Mouse (Mus musculus) erythroblast, adult 5-6 weeks (primary cell): Measurements from ENCODE around the gene Trappc3. TPM values are rescaled to one million over a fixed set of nuclear protein-coding genes. Genes with fewer than 3 reads are reported as not detected.

Experiments used
- ATAC-seq: replicated peaks from 2 replicates; pipeline ENCODE4 v1.8.0; 2016; ENCODE audit warnings: moderate number of reproducible peaks, mild to moderate bottlenecking, moderate TSS enrichment, inconsistent platforms; ENCODE audit not compliant: poor library complexity, low FRiP score, severe bottlenecking
- total RNA-seq, 2 experiments: library from RNA; stranded (forward) in 1 of 2; stranded (reverse) in 1 of 2; fragments of 150-400 nt in 1 of 2; fragments of 200-764, 138-1000 nt in 1 of 2; gene quantifications; 2 replicates each; pipeline versions ENCODE4 v1.2.3 to v1.2.4; 2015 to 2017; ENCODE audit warnings: low replicate concordance in 2 of 2

Gene Trappc3
- total RNA-seq, 2 experiments from 2014 or later, result 8.3 to 14.2 TPM

DNA sequence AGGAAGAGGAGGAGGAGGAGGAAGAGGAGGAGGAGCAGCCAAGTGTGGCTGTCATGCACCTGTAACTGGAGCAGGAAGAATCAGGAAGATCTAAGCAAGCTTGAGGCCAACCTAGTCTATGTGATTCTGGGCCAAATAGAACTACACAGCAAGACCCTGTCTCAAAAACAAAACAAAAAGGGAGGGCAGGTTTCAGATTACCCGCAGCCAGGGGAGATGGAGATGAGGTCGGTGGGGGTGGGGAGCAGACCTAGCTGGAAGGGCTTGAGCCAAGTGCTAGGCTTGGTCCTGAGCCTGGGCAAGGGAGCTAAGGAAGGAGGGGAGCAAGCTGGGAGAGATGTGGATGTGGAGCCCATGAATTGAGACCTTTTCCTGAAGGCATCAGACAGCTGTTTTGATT, 44.7 kb downstream of the Trappc3 start:
- no peak for ATAC-seq

DNA sequence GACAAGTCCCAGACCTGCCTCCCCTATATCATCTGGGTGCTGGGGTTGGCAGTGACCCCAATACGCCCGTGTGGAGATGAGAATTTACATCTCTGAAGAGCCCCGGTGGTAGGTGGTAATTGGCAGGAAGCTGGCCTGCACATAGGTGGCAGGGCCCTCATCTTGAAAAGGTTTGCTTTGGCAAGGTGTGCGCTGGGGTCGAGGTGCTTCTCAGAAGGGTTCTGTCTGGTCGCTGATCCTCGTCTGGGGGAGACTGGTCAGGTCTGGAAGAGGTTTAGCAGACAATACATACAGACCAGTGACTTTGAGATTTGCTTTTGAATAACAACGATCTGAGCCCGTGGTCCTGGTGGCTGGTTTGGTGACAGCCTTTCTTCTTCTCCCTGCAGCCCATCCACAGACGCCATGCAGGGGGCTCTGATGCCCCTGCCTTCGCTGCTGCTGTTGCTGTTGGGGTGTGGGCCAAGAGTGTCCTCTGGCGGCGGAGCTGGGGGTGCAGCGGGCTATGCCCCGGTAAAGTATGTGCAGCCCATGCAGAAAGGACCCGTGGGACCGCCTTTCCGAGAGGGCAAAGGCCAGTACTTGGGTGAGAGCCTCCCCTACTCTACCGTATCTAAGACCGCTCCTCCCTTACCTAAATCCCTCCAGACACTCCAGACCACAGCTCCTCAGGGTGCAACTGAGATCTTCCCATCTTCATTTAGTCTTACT, 47.2 kb downstream of the Trappc3 start:
- no peak for ATAC-seq

DNA sequence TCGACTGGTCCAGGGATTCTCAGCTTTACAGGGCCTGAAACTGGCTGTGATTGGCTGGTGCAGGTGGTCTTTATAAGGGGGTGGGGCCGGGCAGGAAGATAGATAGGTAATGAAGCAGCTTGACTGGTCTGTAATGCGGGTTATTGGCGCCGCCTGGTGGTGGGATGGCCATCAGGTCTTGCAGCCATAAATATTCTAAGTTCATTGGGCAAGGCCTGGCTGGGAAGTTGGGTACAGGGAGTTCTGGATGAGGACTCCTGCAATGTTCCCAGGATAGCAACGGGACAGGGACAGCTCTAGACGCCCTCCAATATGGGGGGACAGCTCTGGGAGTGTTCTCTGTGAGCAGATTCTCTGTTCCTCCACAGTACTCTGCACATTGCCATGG, 47.8 kb downstream of the Trappc3 start:
- ATAC-seq, result peak; percentile 67; the same call in 1 of the 2 replicates

DNA sequence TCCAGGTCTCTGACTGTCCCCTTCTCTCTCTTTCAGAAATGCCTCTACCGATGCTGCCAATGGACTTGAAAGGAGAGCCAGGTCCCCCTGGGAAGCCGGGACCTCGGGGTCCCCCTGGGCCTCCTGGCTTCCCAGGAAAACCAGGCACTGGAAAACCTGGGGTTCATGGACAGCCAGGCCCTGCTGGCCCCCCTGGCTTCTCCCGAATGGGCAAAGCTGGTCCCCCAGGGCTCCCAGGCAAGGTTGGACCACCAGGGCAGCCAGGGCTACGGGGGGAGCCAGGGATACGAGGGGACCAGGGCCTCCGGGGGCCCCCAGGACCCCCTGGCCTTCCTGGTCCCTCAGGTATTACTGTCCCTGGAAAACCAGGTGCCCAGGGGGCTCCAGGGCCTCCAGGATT, 48.2 kb downstream of the Trappc3 start:
- no peak for ATAC-seq

DNA sequence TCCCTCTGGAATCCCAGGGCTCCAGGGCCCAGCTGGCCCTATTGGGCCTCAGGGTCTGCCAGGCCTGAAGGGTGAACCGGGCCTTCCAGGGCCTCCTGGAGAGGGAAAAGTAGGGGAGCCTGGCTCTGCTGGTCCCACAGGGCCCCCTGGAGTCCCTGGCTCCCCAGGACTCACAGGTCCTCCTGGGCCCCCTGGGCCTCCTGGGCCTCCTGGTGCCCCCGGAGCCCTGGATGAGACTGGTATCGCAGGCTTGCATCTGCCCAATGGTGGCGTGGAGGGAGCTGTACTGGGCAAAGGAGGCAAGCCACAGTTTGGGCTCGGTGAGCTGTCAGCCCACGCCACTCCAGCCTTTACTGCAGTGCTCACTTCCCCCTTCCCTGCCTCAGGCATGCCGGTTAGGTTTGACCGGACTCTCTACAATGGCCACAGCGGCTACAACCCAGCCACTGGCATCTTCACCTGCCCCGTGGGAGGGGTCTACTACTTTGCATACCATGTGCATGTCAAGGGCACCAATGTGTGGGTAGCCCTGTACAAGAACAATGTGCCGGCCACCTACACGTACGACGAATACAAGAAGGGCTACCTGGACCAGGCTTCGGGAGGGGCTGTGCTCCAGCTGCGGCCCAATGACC, 49.6 kb downstream of the Trappc3 start:
- ATAC-seq, result no peak

DNA sequence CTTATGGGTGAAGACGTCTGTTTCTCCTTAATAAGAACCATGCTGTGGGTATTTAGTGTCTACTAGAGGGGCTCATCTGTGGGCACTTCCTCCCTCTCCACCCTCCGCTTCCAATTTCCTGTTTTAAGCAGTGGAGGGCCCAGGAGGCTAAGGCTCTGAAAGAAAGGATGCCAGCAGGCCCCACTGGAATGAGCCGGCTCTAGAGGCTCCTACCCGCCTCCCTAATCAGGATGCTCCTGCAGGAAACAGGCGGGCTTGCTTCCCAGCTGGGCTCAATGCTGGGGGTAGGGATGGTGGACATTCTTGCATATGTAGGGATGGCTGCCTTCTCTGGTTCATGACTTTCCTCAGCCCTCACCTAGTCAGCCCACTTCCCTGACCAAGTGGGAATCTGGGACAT, 51.1 kb downstream of the Trappc3 start:
- no peak for ATAC-seq

DNA sequence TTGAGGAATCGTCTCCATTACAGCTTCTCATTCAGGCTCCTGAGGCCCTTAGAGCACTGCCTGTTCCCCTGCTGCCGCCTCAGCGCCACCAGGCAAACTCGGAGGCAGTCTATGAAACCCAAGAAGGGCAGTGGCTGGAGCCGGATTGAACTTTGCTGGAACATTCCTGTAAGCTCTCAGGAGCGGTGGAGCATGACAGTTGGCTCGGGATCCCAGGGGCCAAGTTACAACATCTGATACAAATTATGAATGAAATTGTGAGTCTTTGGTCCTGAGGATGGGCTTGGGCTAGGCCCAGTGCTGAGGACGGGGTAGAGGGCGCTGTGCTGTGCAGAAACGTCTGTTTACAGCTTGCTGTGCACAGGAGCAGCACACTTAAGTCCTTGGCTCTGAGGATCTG, 52.3 kb downstream of the Trappc3 start:
- ATAC-seq, result no peak

DNA sequence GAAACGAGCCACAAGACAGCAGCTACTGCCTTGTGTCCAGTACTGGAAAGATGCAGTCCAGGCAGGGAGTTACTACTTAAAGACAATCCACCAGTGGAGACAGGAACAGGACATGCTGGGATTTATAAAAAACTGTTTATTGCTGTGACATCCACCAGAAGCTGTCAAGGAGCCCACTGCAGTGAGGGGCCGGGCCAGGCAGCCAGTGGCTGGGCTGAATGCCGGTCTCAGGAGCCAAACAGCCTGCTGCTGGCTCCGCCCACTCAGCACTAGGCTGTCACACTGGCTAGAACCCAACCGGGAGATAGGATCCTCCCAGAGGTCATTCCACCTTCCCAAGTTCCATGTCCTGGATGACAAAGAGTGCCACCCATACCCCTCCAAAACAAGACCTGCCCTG, 53.8 kb downstream of the Trappc3 start:
- ATAC-seq, result no peak

DNA sequence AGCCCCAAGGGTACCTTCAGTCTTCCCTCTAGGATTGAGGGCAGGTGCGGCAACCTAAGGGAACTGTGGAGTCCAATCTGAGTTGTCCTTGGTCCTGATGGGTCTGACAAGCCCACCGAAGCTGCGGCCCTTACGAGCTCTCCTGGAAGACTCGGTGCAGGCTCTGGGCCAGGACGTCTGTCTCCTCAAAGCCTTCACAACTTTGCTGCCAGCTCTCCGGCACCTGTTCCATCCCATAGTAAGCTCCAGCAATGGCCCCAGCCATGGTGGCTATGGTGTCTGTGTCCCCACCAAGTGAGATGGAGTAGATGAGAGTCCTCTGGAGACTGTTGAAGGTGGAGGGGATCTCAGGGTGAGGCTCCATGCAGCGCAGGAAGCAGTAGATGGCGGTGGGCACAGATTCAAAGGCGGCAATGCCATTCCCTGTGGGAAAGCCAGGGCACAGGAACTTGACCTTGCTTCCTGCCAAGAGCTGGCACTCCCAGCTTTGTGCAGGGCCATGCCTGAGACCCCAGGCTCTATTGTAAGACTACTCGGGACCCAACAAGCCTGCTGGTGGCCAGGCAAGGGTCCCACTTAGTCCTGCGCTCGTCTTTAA, 54.4 kb downstream of the Trappc3 start:
- no peak for ATAC-seq

DNA sequence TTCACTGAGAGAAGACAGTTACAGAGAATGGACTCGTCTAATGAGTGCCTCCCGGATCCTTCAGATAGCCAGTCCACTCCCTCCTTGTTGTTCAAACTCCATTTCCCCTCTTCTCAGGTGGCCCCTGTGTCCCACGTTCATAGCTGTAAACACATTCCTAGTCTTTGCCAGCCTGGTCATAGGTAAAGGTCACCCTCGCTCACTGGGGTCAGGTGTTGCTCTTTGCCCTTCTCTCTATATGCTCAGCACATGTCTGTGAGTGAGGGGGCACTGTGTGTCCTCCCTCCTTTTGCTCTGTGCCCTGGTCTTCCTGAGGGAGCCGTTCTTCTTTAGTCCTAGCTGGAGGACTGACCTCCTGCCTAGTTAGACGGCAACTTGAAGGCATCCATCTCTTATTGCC, 57.7 kb downstream of the Trappc3 start:
- ATAC-seq, result no peak

DNA sequence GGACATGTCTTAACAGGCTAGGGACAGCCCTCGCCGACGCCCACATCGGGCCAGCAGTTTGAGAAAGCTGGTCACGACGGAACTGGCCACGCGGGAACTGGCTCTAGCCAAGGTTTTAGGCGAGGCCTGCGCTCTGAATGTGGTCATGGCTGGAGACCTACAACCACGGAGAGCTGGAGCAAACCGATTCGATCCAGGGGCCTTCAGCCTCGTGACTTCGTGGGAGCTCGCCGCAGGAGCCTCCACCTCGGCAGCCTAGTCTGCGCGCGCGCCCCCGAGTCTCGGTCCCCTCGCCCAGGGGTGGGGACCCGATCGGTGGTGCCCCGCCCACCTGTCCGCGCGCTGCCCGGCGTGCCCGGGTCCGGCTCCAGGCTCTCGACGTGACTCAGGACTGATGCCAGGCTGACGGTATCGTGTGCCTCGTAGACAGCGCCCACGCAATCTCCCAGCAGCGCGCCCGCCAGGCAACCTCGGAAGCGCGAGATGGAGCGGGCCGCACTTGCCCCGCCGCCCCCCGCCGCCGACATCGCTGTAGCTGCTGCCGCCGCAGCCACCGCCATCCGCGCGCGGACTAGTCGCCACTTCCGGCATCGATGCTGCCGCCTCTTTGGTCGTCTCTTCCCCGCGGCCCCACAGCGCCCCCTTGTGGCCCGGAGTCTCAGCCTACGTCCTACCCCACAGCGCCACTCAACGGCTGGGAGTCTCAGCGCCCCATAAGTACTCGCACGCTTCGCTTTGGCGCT, 59.2 kb downstream of the Trappc3 start, which contains the start of gene Adprhl2:
TSS of gene Adprhl2 (minus strand) at position 593 of the 743 bp plus-strand sequence.
- peak; percentile 93 for ATAC-seq

DNA sequence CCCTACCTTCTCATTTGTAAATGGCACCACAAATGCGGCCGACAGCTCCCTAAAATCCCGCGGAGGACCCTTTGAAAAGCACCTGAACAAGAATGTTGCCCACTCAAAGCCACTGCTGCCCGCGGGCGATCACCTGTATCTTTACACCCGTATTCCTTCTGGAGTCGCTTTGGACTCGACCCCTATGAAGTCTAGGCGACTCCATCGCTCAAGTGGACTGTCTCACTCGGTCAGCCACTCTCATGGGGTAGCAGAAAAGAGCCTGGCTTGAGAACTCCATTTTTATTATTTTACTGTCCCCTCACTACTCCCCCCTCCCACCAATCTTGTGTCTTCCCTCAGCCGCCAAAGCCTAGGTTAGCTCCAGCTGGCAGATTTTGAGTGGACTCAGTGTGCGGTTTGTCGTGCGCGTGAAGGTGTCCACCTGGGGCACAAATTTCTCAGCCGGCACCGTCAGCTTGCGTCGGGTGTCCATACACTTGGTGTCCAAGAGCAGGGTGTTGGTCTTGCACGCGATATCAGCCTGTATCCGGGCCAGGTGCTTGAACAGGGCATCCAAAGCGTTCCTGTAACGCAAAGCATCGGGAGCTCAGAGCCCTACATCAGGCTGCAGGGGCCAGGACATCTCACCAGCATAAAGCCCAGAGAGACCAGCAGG, 59.9 kb downstream of the Trappc3 start:
- ATAC-seq, result no peak

DNA sequence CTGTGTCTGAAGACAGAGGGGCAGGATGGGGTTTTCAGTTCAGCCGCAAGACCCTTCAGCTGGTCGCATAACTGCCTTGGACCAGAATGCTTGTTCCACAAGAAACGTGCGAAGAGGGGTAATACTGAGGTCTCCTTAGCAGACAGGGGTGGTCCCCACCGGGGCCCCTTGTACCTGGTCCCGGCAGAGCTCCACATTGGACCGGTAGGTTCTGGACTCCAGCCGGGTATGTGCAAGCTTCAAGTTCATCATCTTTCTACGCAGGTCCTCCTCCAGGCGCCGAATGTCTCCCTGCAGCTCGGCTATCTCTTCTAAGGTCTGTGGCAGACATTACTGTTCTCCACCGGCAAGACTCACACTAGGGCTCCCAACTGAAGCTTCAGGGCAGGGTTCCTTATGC, 60.5 kb downstream of the Trappc3 start:
- no peak for ATAC-seq

DNA sequence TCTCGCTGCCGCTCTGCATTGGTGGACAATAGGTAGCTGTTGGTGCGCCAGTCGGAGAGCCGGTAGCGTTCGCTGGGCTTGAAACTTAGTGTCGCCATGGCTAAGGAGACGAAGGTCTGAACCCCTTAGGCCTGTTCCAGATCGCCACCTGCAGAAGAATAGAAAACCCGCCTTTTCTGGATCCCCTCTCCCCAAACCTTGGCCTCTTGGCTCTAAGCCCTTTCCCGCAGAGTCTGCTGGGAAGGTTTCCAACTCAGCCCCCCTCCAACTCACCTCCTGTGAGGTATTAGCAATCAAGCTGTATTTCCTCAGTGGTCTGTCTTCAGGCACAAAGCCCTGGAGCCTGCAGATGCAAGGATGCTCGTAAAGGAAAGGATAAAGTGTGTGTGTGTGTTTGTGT, 62.7 kb downstream of the Trappc3 start:
- no peak for ATAC-seq

DNA sequence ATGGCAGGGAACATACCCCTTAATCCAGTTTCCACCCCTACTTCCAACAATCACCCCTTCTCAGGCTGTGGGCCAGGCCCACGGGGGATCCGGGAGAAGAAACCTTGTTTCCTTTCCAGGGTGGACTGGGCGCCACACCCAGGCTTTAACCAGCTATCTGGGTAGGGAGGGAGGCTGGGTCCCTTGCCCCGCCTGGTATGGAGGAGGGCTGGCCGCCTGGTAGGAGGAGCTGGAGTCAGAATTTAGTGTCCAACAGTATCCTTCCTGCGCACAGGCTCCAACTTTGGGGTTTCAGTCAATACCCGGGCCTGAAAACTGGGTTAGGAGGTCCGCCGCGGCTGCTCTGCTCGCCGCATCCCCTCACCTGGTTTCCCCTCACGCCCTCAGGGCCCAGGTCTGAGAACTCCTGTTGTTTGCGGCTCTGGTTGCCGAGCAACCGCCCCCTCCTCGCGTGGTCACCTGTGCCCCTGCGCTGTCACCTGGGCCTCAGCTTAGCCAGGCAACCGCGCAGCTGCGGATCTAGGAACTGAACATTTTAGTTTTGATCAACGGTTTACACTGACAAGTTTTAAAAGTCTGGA, 63.2 kb downstream of the Trappc3 start, which contains the start of gene Tekt2:
TSS of gene Tekt2 (minus strand) at position 408 of the 581 bp plus-strand sequence.
- ATAC-seq, result no peak

Other genes starting within 250 kb of the Trappc3 start
- 74.2 and 86.5 TPM in 2 replicates for gene Csf3r, start 237.8 kb upstream of the Trappc3 start, total RNA-seq (2015; ENCODE audit: low replicate concordance)
- gene Csf3r, start 237.8 kb upstream of the Trappc3 start, total RNA-seq (2017; ENCODE audit: low replicate concordance), result 18.5 and 32.1 TPM in 2 replicates
- 28.2 and 37.1 TPM in 2 replicates for gene Mrps15, start 215.4 kb upstream of the Trappc3 start, total RNA-seq (2015; ENCODE audit: low replicate concordance)
- 3.9 and 14.2 TPM in 2 replicates for gene Mrps15, start 215.4 kb upstream of the Trappc3 start, total RNA-seq (2017; ENCODE audit: low replicate concordance)
- gene Oscp1, start 203.8 kb upstream of the Trappc3 start, total RNA-seq (2015; ENCODE audit: low replicate concordance), result 1.2 and 3.3 TPM in 2 replicates
- 2.0 and 5.8 TPM in 2 replicates for gene Oscp1, start 203.8 kb upstream of the Trappc3 start, total RNA-seq (2017; ENCODE audit: low replicate concordance)
- 5.6 and 14.0 TPM in 2 replicates for gene Lsm10, start 165.7 kb upstream of the Trappc3 start, total RNA-seq (2015; ENCODE audit: low replicate concordance)
- 2.0 and 6.5 TPM in 2 replicates for gene Lsm10, start 165.7 kb upstream of the Trappc3 start, total RNA-seq (2017; ENCODE audit: low replicate concordance)
- gene Stk40, start 158.4 kb upstream of the Trappc3 start, total RNA-seq (2015; ENCODE audit: low replicate concordance), result 3.8 and 4.0 TPM in 2 replicates
- gene Stk40, start 158.4 kb upstream of the Trappc3 start, total RNA-seq (2017; ENCODE audit: low replicate concordance), result 4.2 TPM in 2 replicates
- gene Eva1b, start 114.6 kb upstream of the Trappc3 start, total RNA-seq (2015; ENCODE audit: low replicate concordance), result not detected in 2 replicates
- not detected in 2 replicates for gene Eva1b, start 114.6 kb upstream of the Trappc3 start, total RNA-seq (2017; ENCODE audit: low replicate concordance)
- not detected in 2 replicates for gene Sh3d21, start 98.8 kb upstream of the Trappc3 start, total RNA-seq (2015; ENCODE audit: low replicate concordance)
- gene Sh3d21, start 98.8 kb upstream of the Trappc3 start, total RNA-seq (2017; ENCODE audit: low replicate concordance), result 0.09 and 0.70 TPM in 2 replicates
- 40.5 and 74.0 TPM in 2 replicates for gene Thrap3, start 59.6 kb upstream of the Trappc3 start, total RNA-seq (2015; ENCODE audit: low replicate concordance)
- gene Thrap3, start 59.6 kb upstream of the Trappc3 start, total RNA-seq (2017; ENCODE audit: low replicate concordance), result 130 and 133 TPM in 2 replicates
- 3.3 and 7.3 TPM in 2 replicates for gene Map7d1, start 6.0 kb upstream of the Trappc3 start, total RNA-seq (2015; ENCODE audit: low replicate concordance)
- 7.7 and 17.0 TPM in 2 replicates for gene Map7d1, start 6.0 kb upstream of the Trappc3 start, total RNA-seq (2017; ENCODE audit: low replicate concordance)
- gene Col8a2, start 24.5 kb downstream of the Trappc3 start, total RNA-seq (2015; ENCODE audit: low replicate concordance), result not detected in 2 replicates
- gene Col8a2, start 24.5 kb downstream of the Trappc3 start, total RNA-seq (2017; ENCODE audit: low replicate concordance), result not detected in 2 replicates
- gene Adprhl2, start 59.4 kb downstream of the Trappc3 start, total RNA-seq (2015; ENCODE audit: low replicate concordance), result 0.77 and 2.1 TPM in 2 replicates
- 4.3 and 4.6 TPM in 2 replicates for gene Adprhl2, start 59.4 kb downstream of the Trappc3 start, total RNA-seq (2017; ENCODE audit: low replicate concordance)
- gene Tekt2, start 63.4 kb downstream of the Trappc3 start, total RNA-seq (2015; ENCODE audit: low replicate concordance), result not detected in 2 replicates
- not detected in 2 replicates for gene Tekt2, start 63.4 kb downstream of the Trappc3 start, total RNA-seq (2017; ENCODE audit: low replicate concordance)
- 1.5 and 20.0 TPM in 2 replicates for gene Ago3, start 167.2 kb downstream of the Trappc3 start, total RNA-seq (2015; ENCODE audit: low replicate concordance)
- 0.77 and 1.5 TPM in 2 replicates for gene Ago3, start 167.2 kb downstream of the Trappc3 start, total RNA-seq (2017; ENCODE audit: low replicate concordance)
- gene Ago1, start 206.3 kb downstream of the Trappc3 start, total RNA-seq (2015; ENCODE audit: low replicate concordance), result 4.8 and 5.2 TPM in 2 replicates
- 2.8 and 3.7 TPM in 2 replicates for gene Ago1, start 206.3 kb downstream of the Trappc3 start, total RNA-seq (2017; ENCODE audit: low replicate concordance)